Mouse (Mus musculus) heart, postnatal 0 days (tissue): ENCODE measurements at regions not wholly inside any gene's neighbourhood (a gene's known extent, or its start where the extent isn't known, plus 50 kb on each side); places are given as distances from the start of the nearest gene placed in this dataset.

Source experiments
- CTCF ChIP-seq: IDR thresholded peaks from 2 replicates; pipeline ENCODE4 v1.5.1; 2016; ENCODE audit warnings: antibody characterized with exemption, control low read depth, low read depth
- EP300 ChIP-seq: IDR thresholded peaks from 2 replicates; pipeline ENCODE4 v1.6.1; 2016; ENCODE audit warnings: antibody characterized with exemption, low read depth

GRCm38 (mm10) chr17:15193831-15194230, 152.5 kb upstream of the Gm3448 start:
- TF ChIP-seq CTCF, result no peak
- no peak for TF ChIP-seq EP300
